Mouse (Mus musculus) olfactory bulb, adult 2 months (tissue): ENCODE results near the gene Aatk.

Experiments used
- CTCF ChIP-seq: fragments of 200-500 bp; IDR thresholded peaks from 2 replicates; pipeline ENCODE4 v1.5.1; 2012; ENCODE audit warnings: low read depth, mild to moderate bottlenecking, low read length, moderate library complexity; ENCODE audit not compliant: insufficient read depth
- POLR2A ChIP-seq: fragments of 200-500 bp; IDR thresholded peaks from 2 replicates; pipeline ENCODE4 v1.6.1; 2012; ENCODE audit warnings: mild to moderate bottlenecking, low read depth, low read length, moderate library complexity; ENCODE audit not compliant: insufficient read depth

DNA sequence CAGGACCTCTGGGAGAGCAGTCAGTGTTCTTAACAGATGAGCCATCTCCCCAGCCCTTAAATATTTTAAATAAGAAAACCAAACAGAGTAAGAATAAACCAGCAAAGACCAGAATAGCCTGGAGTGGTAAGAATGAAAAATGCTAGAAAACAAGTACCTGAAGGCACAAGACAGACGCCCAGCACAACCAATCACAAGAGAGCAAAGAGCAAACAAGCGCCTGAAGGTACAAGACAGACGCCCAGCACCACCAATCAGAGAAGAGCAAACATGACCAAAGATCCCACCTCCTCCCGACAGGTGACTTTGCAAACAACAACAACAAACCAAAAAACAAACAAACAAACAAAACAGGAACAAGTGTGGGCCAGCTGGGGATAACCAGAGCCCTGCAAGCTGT is 6.9 kb upstream of the Aatk start:
- TF ChIP-seq CTCF (no peak), POLR2A (no peak)
